Mouse (Mus musculus) limb, embryonic 12.5 days (tissue): ENCODE measurements around the gene Cfap61. TPM values are rescaled to one million over a fixed set of nuclear protein-coding genes. Genes with fewer than 3 reads are reported as not detected.
A peak's percentile ranks its signal among the peaks of the same experiment; 100 is the strongest.

Experiments
- ATAC-seq: fragments of 200-750 bp; cut with Nextera tagmentation; 2 replicates; pipeline ENCODE4 v1.8.0; 2017; ENCODE audit warnings: low read depth, moderate TSS enrichment; ENCODE audit not compliant: insufficient number of reproducible peaks, insufficient read depth, low FRiP score, low TSS enrichment
- H3K27ac ChIP-seq: fragments of 300-500 bp; sonication (generic); 2 replicates; pipeline ENCODE4 v1.5.1; 2016; ENCODE audit warnings: mild to moderate bottlenecking, moderate library complexity
- H3K27me3 ChIP-seq: fragments of 300-500 bp; sonication (generic); 2 replicates; pipeline ENCODE4 v1.6.1; 2016; ENCODE audit warnings: mild to moderate bottlenecking, moderate library complexity
- H3K36me3 ChIP-seq: fragments of 300-500 bp; sonication (generic); 2 replicates; pipeline ENCODE4 v1.6.1; 2016; ENCODE audit warnings: mild to moderate bottlenecking, moderate library complexity
- H3K4me1 ChIP-seq: fragments of 300-500 bp; sonication (generic); replicated peaks from 2 replicates; pipeline ENCODE4 v1.6.1; 2016
- H3K4me2 ChIP-seq: fragments of 300-500 bp; sonication (generic); 2 replicates; pipeline ENCODE4 v1.6.1; 2016; ENCODE audit warnings: mild to moderate bottlenecking, moderate library complexity
- H3K4me3 ChIP-seq: fragments of 300-500 bp; sonication (generic); replicated peaks from 2 replicates; pipeline ENCODE4 v1.5.1; 2016; ENCODE audit warnings: mild to moderate bottlenecking
- H3K9ac ChIP-seq: fragments of 300-500 bp; sonication (generic); replicated peaks from 2 replicates; pipeline ENCODE4 v1.6.1; 2016; ENCODE audit warnings: mild to moderate bottlenecking, moderate library complexity
- H3K9me3 ChIP-seq: fragments of 300-500 bp; sonication (generic); 2 replicates; pipeline ENCODE4 v1.6.1; 2016; ENCODE audit warnings: mild to moderate bottlenecking, moderate library complexity
- WGBS: fragments of 180-500 bp; shearing (Covaris S2); methylation state at CpG from one replicate; pipeline ENCODE4 v1.1.7; 2016; 5-methylcytosine and 5-hydroxymethylcytosine counted together
- polyA plus RNA-seq: library from polyadenylated mRNA; unstranded; fragments of >200 nt; fragmentation: Nextera tagmentation; extraction: Ambion mirVana; gene quantifications from 2 replicates; pipeline ENCODE4 v1.2.1, GENCODE M21; 2016

Gene Cfap61
- polyA plus RNA-seq, 1 experiment from 2014 or later, result 0.21 TPM

GRCm38 (mm10) chr2:146058791-146059190 is 124.2 kb downstream of the Cfap61 start:
- Histone ChIP-seq H3K36me3 (no peaks in the 10 kb centered on the region), H3K9me3 (no peaks in the 10 kb centered on the region), H3K4me2 (no peak overlapping the region), H3K9ac (no peak overlapping the region), H3K27me3 (peaks cover 4% of the 10 kb centered on the region; the same call in 1 of the 2 replicates), H3K4me1 (peaks cover 27% of the 10 kb centered on the region), H3K27ac (no peak overlapping the region), H3K4me3 (no peak overlapping the region)
- WGBS, result 68% methylated on average over 3 of the region's 3 CpGs
- no peak for ATAC-seq

GRCm38 (mm10) chr2:146061421-146062300 is 127.1 kb downstream of the Cfap61 start:
- peaks cover 27% of the 10 kb centered on the region for H3K4me1 ChIP-seq
- ATAC-seq, result no peak
- no peak overlapping the region for H3K9ac ChIP-seq
- no peak overlapping the region for H3K27ac ChIP-seq
- peaks cover 4% of the 10 kb centered on the region; the same call in 1 of the 2 replicates for H3K27me3 ChIP-seq
- 41% methylated on average over 16 of the region's 16 CpGs for WGBS
- no peak overlapping the region for H3K4me3 ChIP-seq
- H3K9me3 ChIP-seq, result no peaks in the 10 kb centered on the region
- peak overlapping the region; percentile 15 for H3K4me2 ChIP-seq
- no peaks in the 10 kb centered on the region for H3K36me3 ChIP-seq

- no peak overlapping the region for H3K4me3 ChIP-seq
- 52% methylated on average over 13 of the region's 13 CpGs for WGBS
- ATAC-seq, result no peak
- no peaks in the 10 kb centered on the region for H3K9me3 ChIP-seq
- peaks cover 4% of the 10 kb centered on the region; the same call in 1 of the 2 replicates for H3K27me3 ChIP-seq
- H3K4me1 ChIP-seq, result peaks cover 27% of the 10 kb centered on the region
- no peaks in the 10 kb centered on the region for H3K36me3 ChIP-seq
- no peak overlapping the region for H3K27ac ChIP-seq
- no peak overlapping the region for H3K4me2 ChIP-seq
- H3K9ac ChIP-seq, result no peak overlapping the region
Measured at GRCm38 (mm10) chr2:146062330-146063092, 127.9 kb downstream of the Cfap61 start.

- Histone ChIP-seq H3K4me1 (peaks cover 27% of the 10 kb centered on the region), H3K9ac (no peak overlapping the region), H3K9me3 (no peaks in the 10 kb centered on the region), H3K4me3 (no peak overlapping the region), H3K4me2 (no peak overlapping the region), H3K27me3 (peaks cover 4% of the 10 kb centered on the region; the same call in 1 of the 2 replicates), H3K27ac (no peak overlapping the region), H3K36me3 (no peaks in the 10 kb centered on the region)
- WGBS, result 77% methylated on average over 11 of the region's 11 CpGs
- no peak for ATAC-seq
Measured at GRCm38 (mm10) chr2:146063093-146064074, 128.8 kb downstream of the Cfap61 start.

- no peaks in the 10 kb centered on the region for H3K36me3 ChIP-seq
- ATAC-seq, result no peak
- no peak overlapping the region for H3K4me2 ChIP-seq
- 42% methylated on average over 4 of the region's 4 CpGs for WGBS
- H3K4me3 ChIP-seq, result no peak overlapping the region
- no peak overlapping the region for H3K9ac ChIP-seq
- H3K9me3 ChIP-seq, result no peaks in the 10 kb centered on the region
- no peaks in the 10 kb centered on the region for H3K27me3 ChIP-seq
- peaks cover 12% of the 10 kb centered on the region for H3K4me1 ChIP-seq
- H3K27ac ChIP-seq, result no peak overlapping the region
Measured at GRCm38 (mm10) chr2:146067364-146067763, 132.8 kb downstream of the Cfap61 start.

- WGBS, result 51% methylated on average over 6 of the region's 6 CpGs
- no peak for ATAC-seq
- no peaks in the 10 kb centered on the region for H3K9me3 ChIP-seq
Measured at GRCm38 (mm10) chr2:146073300-146073699, 138.7 kb downstream of the Cfap61 start.

GRCm38 (mm10) chr2:146077117-146077516 is 142.5 kb downstream of the Cfap61 start:
- ATAC-seq, result no peak
- Histone ChIP-seq H3K27ac (no peak overlapping the region), H3K9me3 (no peaks in the 10 kb centered on the region), H3K27me3 (no peaks in the 10 kb centered on the region), H3K9ac (no peak overlapping the region), H3K4me1 (no peaks in the 10 kb centered on the region), H3K36me3 (no peaks in the 10 kb centered on the region), H3K4me2 (no peak overlapping the region), H3K4me3 (no peak overlapping the region)
- WGBS, result 86% methylated on average over 10 of the region's 10 CpGs

More at GRCm38 (mm10) chr2:146073300-146073699, 138.7 kb downstream of the Cfap61 start:
- Histone ChIP-seq H3K4me2 (no peak overlapping the region), H3K27me3 (no peaks in the 10 kb centered on the region), H3K4me1 (no peaks in the 10 kb centered on the region), H3K36me3 (no peaks in the 10 kb centered on the region), H3K4me3 (no peak overlapping the region), H3K27ac (no peak overlapping the region), H3K9ac (no peak overlapping the region)

- Histone ChIP-seq H3K4me1 (peaks cover 7% of the 10 kb centered on the region; the same call in 1 of the 2 replicates), H3K9me3 (no peaks in the 10 kb centered on the region), H3K4me2 (no peak overlapping the region), H3K4me3 (no peak overlapping the region), H3K27me3 (no peaks in the 10 kb centered on the region), H3K36me3 (no peaks in the 10 kb centered on the region), H3K27ac (no peak overlapping the region), H3K9ac (no peak overlapping the region)
- no peak for ATAC-seq
- 95% methylated on average over 4 of the region's 4 CpGs for WGBS
Measured at GRCm38 (mm10) chr2:146080282-146080681, 145.7 kb downstream of the Cfap61 start.

GRCm38 (mm10) chr2:146083326-146083871 is 148.8 kb downstream of the Cfap61 start:
- Histone ChIP-seq H3K9me3 (no peaks in the 10 kb centered on the region), H3K4me2 (no peak overlapping the region), H3K9ac (no peak overlapping the region), H3K27ac (no peak overlapping the region), H3K36me3 (no peaks in the 10 kb centered on the region), H3K4me1 (peaks cover 9% of the 10 kb centered on the region; the same call in 1 of the 2 replicates), H3K27me3 (no peaks in the 10 kb centered on the region), H3K4me3 (no peak overlapping the region)
- no peak for ATAC-seq
- WGBS, result 33% methylated on average over 6 of the region's 6 CpGs

- Histone ChIP-seq H3K4me3 (no peak overlapping the region), H3K27ac (no peak overlapping the region), H3K36me3 (no peaks in the 10 kb centered on the region), H3K9ac (no peak overlapping the region), H3K4me1 (peaks cover 26% of the 10 kb centered on the region), H3K27me3 (no peaks in the 10 kb centered on the region), H3K9me3 (no peaks in the 10 kb centered on the region), H3K4me2 (no peak overlapping the region)
- ATAC-seq, result no peak
- WGBS, result 73% methylated on average over 1 of the region's 1 CpGs
Measured at GRCm38 (mm10) chr2:146087411-146087810, 152.8 kb downstream of the Cfap61 start.
